Mouse (Mus musculus) gastrocnemius, postnatal 25 days (tissue): ENCODE results near the gene Fcrl6. TPM values are rescaled to one million over a fixed set of nuclear protein-coding genes. Genes with fewer than 3 reads are reported as not detected.

ENCODE experiments used
- DNase-seq: peaks from one replicate; pipeline ENCODE4 v3.0.0; 2022
- long read RNA-seq, 2 experiments: library from polyadenylated mRNA; stranded (forward); transcript quantifications; one replicate each; pipeline ENCODE4 v2.0.0; 2021
- total RNA-seq, 2 experiments: library from RNA; stranded (reverse); gene quantifications; 1 replicate in 1 of 2; 2 replicates in 1 of 2; pipeline ENCODE4 v1.2.3; 2021

The Fcrl6 gene
- total RNA-seq = not detected
- long read RNA-seq, experiment 1 = 0 reads
- long read RNA-seq, experiment 2 = 0 reads

DNA sequence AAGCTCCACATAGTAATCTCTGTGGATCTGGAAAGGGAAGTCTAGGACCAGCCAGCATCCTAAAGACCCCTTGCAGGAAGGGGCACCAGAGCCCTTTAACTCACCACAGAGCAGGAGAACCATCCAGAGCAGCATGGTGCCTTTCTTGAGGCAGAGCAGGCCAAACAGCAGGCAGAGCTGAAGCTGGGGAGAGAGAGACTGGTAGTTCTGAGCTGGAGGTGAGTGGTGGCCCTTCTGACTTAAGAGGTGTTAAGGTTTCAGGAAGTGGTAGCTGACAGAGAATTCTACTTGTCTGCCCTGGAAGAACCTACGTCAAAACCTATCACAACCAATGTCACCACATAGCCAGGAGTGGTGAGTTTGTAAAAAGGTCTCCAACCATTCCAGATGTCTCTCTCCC is at the start of gene Fcrl6:
Gene Fcrl6, minus strand, starts transcription at position 226 of the 400 bp plus-strand sequence.
- DNase-seq = no peak

DNA sequence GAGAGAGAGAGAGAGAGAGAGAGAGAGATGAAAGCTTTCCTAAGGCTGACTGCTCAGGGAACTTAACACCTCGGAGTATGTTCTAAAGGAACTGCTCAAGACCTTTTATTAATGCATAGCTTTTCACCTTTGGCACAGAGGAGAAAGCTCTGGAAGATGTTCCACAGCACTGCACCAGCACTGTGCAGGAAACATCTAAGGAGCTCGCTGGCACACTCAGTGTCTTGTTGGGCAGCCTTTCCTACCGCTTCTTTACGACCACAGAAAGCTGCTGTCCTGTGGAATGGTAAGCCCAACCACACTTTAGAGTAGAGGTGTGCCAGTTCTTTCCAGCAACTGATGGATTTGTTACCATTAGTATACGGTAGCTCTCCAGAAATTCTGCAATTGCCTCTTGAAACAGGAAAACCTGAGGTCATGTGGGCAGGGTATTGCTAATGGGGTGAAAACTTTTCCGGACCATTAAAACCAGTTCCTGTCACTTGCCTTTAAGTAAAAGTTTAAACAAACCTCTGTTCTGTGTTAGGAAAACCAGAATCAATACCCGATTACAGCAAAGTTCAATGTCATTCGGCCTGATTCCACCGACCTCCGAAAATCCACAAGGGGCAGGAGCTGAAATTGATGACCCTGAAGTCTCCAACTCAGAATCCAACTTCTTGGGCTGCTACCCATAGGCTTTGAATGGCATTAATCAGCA is 49.1 kb upstream of the Fcrl6 start:
- DNase-seq = no peak

DNA sequence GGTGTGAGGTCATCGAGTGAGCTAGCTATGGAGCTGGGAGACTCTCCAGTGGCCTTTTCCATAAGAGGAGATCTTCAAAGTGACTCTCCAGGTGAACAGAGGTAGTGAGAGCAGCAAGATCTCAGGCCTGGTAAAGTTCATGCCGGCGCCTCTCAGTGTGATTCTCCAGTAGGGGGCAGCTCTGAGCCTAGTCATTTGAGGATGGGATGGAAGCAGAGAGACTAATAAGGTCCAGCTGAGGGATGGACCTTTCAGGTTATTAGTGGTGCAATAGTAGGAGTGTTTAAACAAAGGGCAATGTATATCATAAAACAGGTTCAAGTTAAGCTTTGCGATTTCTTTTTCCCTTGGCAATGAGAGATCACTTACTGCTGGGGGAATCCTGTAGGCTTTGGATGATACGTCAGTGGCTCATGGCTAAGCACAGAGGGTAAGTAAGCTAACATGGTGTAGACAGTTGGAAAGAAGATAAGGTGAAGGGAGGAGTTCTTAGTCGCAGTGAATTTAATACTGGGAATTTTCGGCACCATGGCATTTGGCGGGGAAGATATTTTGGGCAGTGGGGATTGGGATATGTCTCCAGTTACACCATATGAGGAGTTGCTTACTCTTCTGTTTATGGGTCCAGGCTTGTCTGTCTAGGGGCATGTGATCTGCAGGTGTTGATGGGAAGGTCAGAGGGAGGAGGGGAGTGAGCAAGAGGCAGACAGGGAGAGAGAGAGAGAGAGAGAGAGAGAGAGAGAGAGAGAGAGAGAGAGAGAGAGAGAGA is 48.4 kb upstream of the Fcrl6 start:
- DNase-seq = peak; percentile 24

DNA sequence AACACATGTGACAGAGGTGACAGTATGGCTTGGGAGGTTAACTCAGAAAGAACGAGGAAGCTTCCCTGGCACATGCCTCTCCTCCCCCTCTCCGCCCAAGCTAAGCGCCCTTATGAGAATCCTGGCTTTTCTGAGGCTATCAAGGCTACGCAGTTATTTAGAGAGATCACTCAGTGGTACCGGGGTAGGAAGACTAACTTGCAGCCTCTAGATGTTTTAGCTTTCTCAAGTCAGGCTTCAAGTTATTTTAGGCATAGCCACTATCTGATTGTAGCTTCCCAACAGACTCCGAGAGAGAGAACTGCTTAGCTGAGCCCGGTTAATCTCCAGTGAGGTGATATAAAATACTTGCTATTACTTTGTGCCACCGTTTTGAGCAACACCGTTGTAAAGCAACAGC is 47.0 kb upstream of the Fcrl6 start:
- DNase-seq = no peak

DNA sequence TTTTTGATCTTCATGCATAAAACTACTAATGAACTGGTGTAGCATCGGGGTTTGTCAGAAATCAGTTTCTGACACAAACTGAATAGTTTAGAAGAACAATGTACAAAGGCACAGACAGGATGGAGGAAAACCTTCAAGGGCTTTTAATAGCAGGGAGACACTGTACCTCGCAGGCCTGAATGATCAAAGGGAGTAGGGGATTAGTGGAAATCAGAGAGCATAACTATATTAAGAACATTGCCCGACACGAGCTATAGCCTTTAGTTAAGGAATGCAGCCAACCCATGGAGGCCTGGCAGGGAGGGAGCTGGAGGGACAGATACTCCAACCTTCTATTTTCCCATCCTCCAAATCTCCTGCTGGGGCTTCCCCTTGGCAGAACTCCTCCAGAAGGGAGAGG is 44.9 kb upstream of the Fcrl6 start:
- no peak for DNase-seq

DNA sequence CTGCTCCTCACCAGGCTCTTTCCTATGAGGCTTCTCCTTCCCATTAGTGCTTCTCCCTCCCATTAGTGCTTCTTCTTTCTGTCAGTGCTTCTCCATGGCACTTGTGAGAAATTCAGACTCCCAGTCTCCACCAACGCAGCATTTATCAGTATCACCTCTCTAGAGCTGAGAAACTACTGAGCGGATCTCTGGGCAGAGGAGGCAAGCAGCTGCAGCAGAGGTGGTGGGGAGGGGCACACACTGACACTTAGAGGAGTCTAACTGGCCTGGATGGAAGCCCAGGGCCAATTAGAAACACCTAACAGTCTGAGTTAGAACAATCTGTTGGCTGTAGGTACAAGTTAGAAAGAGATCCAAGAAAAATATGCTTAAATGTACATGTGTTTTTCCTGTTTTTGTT is 36.4 kb upstream of the Fcrl6 start:
- DNase-seq = no peak

DNA sequence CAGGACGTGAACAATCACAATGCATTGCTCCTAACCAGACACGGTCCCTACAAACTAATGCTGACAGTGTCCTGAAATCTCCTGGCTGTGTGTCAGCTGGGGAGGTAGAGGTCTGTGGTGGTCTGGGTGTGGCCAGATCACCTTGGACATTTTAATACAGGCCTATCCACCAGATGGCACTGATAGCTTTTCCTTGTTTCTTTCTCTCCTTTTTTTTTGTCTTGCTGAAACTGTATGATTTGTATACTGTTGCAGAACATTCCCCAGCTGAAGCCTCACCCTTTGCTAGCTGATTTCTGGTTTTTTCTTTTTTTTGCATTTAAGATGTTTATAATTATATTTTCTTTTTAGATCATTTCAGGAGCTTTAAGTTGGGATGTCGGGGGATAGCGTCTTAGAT is 35.5 kb upstream of the Fcrl6 start:
- no peak for DNase-seq

DNA sequence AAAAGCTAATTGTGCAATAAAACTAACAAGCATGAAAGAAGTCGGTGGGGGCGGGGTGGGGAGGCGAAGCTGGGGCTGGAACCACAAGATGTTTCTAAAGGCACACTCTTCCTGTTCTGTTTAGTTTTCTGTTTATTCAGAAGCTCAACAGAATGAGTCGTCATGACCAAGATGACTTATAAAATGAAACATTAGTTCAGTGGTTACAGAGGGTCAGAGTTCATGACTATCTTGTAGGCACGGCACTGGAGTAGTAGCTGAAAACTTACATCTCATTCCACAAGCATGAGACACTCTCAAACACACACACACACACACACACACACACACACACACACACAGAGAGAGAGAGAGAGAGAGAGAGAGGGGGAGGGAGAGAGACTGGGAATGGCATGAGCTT is 33.9 kb upstream of the Fcrl6 start:
- DNase-seq = no peak

DNA sequence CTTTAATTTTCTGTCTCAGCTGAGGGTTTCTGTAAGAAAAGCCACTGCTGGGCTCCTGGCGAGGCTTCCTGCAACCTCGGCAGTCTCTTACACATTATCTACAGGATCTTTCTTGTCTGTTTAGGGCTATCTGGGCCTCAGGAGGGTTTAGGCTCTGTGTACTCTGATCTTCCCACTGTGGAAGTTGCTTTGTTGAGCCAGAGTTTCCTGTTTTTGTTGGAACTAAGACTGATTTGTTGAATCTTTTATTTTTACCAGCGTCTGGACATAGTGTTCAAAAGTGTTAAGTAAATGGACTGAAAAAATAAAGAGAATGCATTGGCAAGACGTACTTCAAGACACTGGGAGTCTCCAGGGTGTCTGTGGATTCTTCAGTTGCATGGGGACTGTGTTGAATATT is 32.9 kb upstream of the Fcrl6 start:
- no peak for DNase-seq

DNA sequence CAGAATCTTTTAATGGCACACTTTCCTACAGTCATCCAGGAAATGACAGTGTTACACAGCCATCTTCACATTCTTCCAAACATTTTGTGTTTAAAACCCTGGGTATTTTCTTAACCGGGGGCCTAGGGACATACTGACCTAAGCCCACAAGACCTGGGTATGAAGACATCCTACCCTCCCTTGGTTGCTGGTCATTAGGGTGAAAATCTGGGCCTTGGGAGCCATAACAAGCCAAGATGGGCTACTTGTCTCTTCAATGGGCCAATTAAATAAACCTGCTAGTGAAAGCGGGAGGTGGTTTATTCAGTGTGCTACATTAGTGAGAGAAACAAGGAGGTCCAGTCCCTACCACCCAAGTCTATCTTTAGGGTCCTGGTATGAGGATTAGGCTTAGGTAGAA is 31.8 kb upstream of the Fcrl6 start:
- DNase-seq = no peak

DNA sequence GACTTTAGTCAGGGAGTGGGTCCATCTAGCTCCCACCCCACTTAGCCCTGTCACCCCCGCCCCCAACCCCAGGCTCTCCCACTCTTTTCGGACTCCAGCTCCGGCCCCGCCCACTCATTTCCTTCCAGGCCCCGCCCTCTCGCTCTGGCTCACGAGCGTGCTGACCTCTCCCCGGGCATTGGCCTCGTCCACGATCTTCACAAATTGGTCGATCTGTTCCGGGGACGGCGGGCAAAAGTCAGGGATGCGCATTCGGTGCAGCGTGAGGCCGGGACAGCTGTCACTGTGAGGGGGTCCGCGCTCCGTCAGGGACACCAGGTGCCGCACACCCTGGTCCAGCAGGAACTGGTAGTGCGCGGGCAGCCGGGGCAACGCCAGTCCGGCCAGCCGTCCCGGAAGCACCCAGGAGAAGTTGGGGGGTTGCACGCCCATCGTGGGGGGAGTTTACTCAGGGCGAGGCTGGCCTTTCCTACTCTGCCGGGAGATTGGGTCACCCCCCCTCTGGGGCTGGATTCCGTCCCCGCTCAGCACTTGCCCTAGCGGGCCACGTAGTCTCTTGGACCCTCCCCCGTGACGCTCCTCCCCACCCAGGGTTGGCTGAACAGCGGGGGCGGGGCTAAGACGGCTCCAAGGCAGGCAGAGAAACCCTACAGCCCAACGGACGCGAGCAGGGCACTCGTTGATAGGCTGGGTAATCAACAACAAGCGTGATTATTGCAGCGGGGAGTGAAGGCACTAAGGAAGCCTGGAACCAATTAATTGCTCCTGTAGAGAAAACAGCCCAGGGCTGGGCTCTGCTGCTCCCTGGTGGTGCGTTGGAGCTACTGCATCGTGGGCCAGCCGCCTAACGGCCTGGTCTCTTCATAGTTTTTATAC is 30.3 kb upstream of the Fcrl6 start, which contains the start of gene Dusp23:
Gene Dusp23, minus strand, starts transcription at position 512 of the 876 bp plus-strand sequence.
- peak; percentile 99 for DNase-seq

DNA sequence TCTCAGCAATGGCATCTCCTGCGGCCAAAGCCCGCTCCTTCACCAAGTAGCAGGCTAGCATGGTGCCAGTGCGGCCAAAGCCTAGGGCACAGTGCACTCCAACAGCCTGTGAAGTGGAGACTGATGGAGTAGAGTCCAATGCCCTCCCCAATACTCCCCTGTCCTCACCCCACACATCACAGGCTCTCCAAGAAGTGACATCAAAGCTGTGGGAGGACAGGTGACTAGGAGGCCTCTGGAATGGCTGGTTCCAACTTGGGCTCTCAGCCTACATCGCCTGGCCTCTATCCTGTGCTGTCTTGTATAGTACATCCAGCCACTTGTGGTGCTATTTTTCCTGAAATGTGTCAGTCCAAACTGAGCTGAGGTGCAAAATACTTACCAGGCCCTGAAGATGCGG is 29.4 kb upstream of the Fcrl6 start:
- no peak for DNase-seq

DNA sequence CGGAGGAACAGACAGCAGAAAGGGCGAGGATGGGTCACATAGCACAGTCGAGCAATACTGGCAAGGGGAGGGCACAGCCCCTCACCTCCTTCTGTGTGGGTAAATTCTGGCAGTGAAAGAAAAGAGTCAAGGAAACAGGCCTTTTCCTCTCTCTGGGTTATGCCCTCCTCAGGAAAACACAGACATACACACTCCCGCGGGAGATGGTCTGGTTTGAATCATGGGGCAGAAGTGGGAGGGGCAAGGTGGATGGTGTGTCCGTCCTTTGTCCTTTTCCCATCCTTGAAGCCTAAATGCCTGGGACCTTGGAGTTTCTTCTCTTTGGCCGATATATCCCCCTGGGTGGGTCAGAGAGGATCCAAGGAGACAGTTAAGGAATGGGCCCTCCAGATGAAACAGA is 27.5 kb upstream of the Fcrl6 start:
- DNase-seq = no peak

DNA sequence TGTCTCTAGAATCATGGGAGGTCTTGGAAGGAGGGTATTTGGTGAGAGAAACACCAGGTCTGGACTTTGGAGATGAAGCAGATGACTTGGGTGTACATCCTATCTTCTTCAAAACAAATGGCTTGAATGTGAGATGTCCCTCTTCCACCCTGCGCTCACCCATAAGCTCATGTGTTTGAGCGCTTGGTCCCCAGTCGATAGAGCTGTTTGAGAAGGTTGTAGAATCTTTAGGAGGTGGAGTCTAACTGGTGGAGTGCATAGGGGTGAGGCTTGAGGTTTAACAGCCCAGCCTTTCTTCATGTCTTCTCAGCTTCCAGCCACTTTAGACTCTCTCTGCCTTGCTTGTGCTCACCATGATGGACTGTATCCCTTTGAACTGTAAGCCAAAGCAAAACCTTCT is 24.0 kb upstream of the Fcrl6 start:
- DNase-seq = no peak

DNA sequence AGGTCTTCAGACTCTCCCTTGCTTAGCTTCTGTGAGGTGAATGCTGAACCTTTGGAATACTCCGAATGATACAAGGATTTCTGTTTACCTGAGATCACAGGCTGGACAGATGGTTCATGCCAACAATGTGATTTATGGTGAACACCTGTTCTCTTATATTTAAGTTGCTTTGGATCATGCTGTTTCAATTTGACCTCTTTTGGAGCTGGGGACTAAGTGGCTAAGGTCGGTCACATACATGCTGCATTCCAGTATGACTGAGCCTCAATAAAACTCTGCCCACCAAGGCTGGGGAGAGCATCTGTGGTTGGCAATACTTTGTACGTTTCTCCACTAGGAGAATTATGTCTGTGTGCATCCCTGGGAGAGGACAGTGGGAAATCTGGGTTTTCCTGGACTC is 21.7 kb upstream of the Fcrl6 start:
- no peak for DNase-seq

DNA sequence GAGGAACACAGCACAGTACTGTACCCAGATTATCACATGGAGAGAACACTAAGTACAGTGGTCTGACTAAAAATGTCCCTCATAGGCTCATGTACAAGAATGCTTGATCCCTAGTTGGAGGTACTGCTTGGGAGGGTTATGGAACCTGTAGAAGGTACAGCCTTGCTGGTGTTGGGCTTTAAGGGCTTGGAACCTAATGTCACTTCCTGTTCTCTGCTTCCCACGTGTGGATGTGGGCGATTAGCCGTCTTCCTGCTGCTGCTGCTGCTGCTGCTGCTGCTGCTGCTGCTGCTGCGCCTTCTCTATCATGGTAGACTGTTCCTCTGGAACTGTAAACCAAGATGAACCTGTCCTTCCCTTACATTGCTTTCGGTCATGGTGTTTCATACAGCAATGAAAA is 21.2 kb upstream of the Fcrl6 start:
- no peak for DNase-seq

DNA sequence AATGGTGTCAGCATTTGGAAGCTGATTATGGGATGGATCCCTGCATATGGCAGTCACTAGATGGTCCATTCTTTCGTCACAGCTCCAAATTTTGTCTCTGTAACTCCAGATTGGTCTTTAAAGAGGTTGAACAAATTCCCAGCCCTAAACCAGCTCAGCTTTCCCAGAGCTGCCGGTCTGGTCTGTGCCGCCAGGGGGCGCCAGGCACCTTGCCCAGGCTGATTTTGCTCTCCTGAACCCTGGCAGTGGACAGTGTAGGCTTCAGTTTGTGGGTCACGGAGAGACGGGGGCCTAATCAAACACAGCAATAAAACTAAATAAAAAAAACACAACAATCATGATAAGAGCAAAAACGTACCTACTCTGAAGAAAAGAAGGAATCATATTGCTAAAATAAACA is 16.9 kb upstream of the Fcrl6 start:
- peak; percentile 60 for DNase-seq

DNA sequence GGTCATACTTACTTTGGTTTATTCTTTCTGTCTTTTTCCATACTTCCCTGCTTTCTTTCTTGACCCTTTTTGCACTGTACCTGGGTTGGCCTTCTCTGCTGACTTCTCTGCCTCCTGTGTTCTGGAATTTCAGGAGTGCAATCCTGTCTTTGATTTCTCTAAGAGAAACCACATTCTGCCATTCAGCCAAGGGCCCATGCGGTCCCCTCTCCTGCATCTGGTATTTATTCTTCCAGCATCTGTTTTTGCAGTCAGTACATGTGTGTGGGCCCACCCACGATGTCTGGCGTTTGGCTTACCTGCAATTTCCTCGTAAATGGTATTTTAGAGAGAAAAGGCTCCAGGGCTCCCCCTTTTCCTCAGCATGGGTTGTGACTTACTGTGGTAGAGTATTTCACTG is 15.8 kb upstream of the Fcrl6 start:
- DNase-seq = no peak

DNA sequence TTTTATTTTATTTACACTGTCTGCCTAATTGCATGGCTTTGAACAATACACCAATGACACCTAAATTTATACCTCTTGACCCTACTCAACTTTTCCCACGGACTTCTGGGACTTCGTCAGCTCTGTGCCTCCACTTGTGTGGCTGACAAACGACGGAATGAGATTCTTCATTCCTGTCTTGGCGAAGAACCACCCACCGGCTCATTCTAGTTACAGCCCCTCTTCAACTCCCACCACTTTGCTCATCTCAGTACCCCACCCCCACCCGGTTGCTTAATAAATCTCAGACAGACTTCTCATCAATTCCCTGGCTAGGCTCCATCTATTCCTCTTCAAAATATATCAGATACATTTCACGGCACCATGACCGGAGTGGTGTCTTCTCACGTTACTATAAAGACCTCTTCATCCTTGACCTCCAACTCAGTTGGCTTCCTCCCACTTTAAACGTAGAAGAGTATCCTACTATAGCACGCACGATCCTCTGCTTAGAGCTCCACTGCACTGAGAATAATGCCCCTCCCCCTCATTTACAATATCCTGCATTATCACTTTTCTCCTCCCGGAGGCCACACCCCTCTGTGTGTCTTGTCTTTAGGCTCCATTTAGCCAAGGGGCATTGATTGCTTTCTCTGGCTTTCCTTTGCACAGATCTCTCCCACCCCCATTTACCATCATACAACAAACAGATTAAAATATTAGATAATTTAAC is 15.2 kb upstream of the Fcrl6 start:
- DNase-seq = no peak

DNA sequence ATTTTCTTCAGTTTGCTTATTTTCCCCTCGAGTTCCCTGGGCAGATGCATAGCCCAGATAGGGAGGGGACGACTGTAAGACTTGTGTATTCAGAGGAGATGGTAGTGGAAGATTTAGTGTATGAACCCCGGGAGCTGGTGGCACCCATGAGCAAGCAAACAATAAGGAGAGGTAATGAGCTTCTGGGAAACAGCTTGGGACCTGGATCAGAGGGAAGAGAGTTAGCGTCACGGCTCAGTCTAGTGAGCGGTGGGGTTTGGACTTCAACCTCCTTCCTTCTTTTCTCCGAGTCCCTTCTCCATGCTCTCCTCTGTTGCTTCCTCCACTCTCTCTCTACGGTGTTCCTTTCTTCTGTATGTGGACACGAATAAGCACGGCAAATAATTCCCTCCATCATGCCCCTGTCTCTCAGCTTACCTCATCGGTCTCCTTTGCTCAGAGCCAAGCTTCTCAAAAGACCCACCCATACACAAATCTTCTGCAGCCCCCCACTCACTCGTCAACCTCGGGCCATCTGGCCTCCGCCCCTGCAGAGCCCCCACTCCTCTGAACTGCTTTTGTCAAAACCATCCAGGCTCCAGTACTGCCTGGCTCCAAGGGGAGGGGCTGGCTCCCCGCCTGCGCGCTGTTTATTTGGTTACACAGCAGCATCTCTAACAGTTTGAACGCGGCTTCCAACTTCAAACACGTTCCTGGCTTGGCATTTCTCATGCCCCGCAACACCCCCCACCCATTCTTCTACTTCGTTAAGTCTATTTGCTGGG is 14.4 kb upstream of the Fcrl6 start:
- no peak for DNase-seq

DNA sequence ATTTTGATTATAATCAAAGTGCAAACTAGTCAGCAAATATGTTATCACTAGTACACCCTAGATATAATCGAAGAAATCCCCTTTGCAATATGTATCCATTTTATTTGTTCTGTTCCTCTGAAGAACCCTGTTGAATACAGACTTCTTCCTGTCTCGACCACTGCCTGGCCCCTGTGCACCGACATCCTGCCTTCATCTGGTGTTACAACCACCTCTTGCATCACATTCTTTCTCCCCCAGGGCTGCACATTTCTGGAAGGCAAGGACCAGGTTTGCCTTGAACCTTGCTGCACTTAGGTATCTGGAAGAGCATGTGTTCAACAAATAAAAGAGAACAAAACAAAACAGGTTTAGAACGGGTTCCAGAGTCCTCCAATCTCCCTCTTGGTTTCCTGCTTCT is 13.1 kb upstream of the Fcrl6 start:
- no peak for DNase-seq
